Mouse (Mus musculus) left cerebral cortex, postnatal 25 days (tissue): ENCODE measurements around the gene Mog. TPM values are rescaled to one million over a fixed set of nuclear protein-coding genes. Genes with fewer than 3 reads are reported as not detected.

ENCODE experiments used
- DNase-seq, 2 experiments: peaks; one replicate each; pipeline ENCODE4 v3.0.0; 2022; ENCODE audit warnings: low spot score in 2 of 2, mixed read lengths in 1 of 2
- intact Hi-C: fragments of 180-260 bp; cut with DNase I; formaldehyde crosslinking; loops from one replicate; pipeline ENCODE4 v1.15.1; 2025
- total RNA-seq, 2 experiments: library from RNA; stranded (reverse); gene quantifications; 2 replicates each; pipeline ENCODE4 v1.2.3; 2021

The Mog gene
- total RNA-seq, 2 experiments from 2014 or later = 51.6 to 68.2 TPM

- DNase-seq = no peak
- intact Hi-C loops = no loop called here
Measured at GRCm38 (mm10) chr17:36966875-36967274, 56.3 kb downstream of the Mog start.

- no peak for DNase-seq
- intact Hi-C loops = no loop called here
Measured at GRCm38 (mm10) chr17:36961125-36961524, 62.1 kb downstream of the Mog start.

Other genes starting within 250 kb of the Mog start
- gene H2-M10.6, start 211.2 kb downstream of the Mog start, total RNA-seq = not detected
- gene Trim26, start 186.3 kb downstream of the Mog start, total RNA-seq = 10 to 100 TPM; 21.0 to 23.1 TPM
- not detected for gene Trim15, start 156.2 kb downstream of the Mog start, total RNA-seq
- gene Trim10, start 153.8 kb downstream of the Mog start, total RNA-seq = not detected
- not detected for gene Trim40, start 133.3 kb downstream of the Mog start, total RNA-seq
- gene Trim31, start 125.3 kb downstream of the Mog start, total RNA-seq = not detected
- 1 to 10 TPM; 5.4 to 7.4 TPM for gene Rnf39, start 80.5 kb downstream of the Mog start, total RNA-seq
- gene Ppp1r11, start 71.7 kb downstream of the Mog start, total RNA-seq = 100 to 1,000 TPM; 119 to 132 TPM
- gene Znrd1, start 64.8 kb downstream of the Mog start, total RNA-seq = 10 to 100 TPM; 29.8 to 34.5 TPM
- 1 to 10 TPM; 5.0 to 5.2 TPM for gene Znrd1as, start 64.8 kb downstream of the Mog start, total RNA-seq
- gene 2410137M14Rik, start 42.2 kb downstream of the Mog start, total RNA-seq = under 1 TPM in 1 of 2 experiments, not detected in 1; 0.66 TPM
- gene H2-M5, start 33.9 kb downstream of the Mog start, total RNA-seq = 1 to 10 TPM; 1.6 to 1.7 TPM
- 10 to 100 TPM; 14.5 to 17.6 TPM for gene Zfp57, start 22.2 kb downstream of the Mog start, total RNA-seq
- gene Gabbr1, start 22.6 kb upstream of the Mog start, total RNA-seq = 100 to 1,000 TPM; 670 to 698 TPM
- gene Olfr90, start 65.1 kb upstream of the Mog start, total RNA-seq = not detected
- gene Olfr91, start 74.9 kb upstream of the Mog start, total RNA-seq = not detected
- gene Olfr92, start 96.7 kb upstream of the Mog start, total RNA-seq = not detected
- not detected for gene Olfr93, start 138.1 kb upstream of the Mog start, total RNA-seq
- not detected for gene Ubd, start 170.5 kb upstream of the Mog start, total RNA-seq
- not detected for gene Olfr94, start 177.6 kb upstream of the Mog start, total RNA-seq
- gene Olfr95, start 189.7 kb upstream of the Mog start, total RNA-seq = not detected
- gene Olfr96, start 196.7 kb upstream of the Mog start, total RNA-seq = not detected
- gene Olfr97, start 213.9 kb upstream of the Mog start, total RNA-seq = not detected
- not detected for gene Olfr98, start 240.4 kb upstream of the Mog start, total RNA-seq
- 1 to 10 TPM; 2.4 to 2.5 TPM for gene H2-M3, start 246.8 kb upstream of the Mog start, total RNA-seq